Mouse (Mus musculus) limb, embryonic 10.5 days (tissue): ENCODE results near the gene Pdxk. TPM values are rescaled to one million over a fixed set of nuclear protein-coding genes. Genes with fewer than 3 reads are reported as not detected.
"Not testable (repeated sequence)": the region's sequence is repeated elsewhere in the genome, so short reads cannot be mapped to it uniquely, and the experiment has no call there.

Experiments used
- DNase-seq: peaks from one replicate; pipeline ENCODE4 v3.0.0-alpha.2; 2017; ENCODE audit warnings: low spot score
- H3K27ac ChIP-seq: fragments of 300-500 bp; sonication (generic); 2 replicates; pipeline ENCODE4 v1.5.1; 2016; ENCODE audit warnings: mild to moderate bottlenecking
- H3K27me3 ChIP-seq: fragments of 300-500 bp; sonication (generic); 2 replicates; pipeline ENCODE4 v1.6.1; 2016; ENCODE audit warnings: low read depth, mild to moderate bottlenecking; ENCODE audit not compliant: poor library complexity, severe bottlenecking
- H3K36me3 ChIP-seq: fragments of 300-500 bp; sonication (generic); 2 replicates; pipeline ENCODE4 v1.6.1; 2016; ENCODE audit warnings: mild to moderate bottlenecking, moderate library complexity
- H3K4me1 ChIP-seq: fragments of 300-500 bp; sonication (generic); 2 replicates; pipeline ENCODE4 v1.6.1; 2016
- H3K4me3 ChIP-seq: fragments of 300-500 bp; sonication (generic); 2 replicates; pipeline ENCODE4 v1.5.1; 2016; ENCODE audit warnings: mild to moderate bottlenecking, moderate library complexity
- H3K9me3 ChIP-seq: fragments of 300-500 bp; sonication (generic); replicated peaks from 2 replicates; pipeline ENCODE4 v1.6.1; 2016; ENCODE audit warnings: mild to moderate bottlenecking
- WGBS: fragments of 180-500 bp; shearing (Covaris S2); methylation state at CpG from one replicate; pipeline ENCODE4 v1.1.7; 2016; 5-methylcytosine and 5-hydroxymethylcytosine counted together
- polyA plus RNA-seq: library from polyadenylated mRNA; unstranded; fragments of >200 nt; fragmentation: Nextera tagmentation; extraction: Ambion mirVana; gene quantifications from 2 replicates; pipeline ENCODE4 v1.2.1, GENCODE M21; 2016

The Pdxk gene
- 11.7 and 11.8 TPM in 2 replicates for polyA plus RNA-seq

DNA sequence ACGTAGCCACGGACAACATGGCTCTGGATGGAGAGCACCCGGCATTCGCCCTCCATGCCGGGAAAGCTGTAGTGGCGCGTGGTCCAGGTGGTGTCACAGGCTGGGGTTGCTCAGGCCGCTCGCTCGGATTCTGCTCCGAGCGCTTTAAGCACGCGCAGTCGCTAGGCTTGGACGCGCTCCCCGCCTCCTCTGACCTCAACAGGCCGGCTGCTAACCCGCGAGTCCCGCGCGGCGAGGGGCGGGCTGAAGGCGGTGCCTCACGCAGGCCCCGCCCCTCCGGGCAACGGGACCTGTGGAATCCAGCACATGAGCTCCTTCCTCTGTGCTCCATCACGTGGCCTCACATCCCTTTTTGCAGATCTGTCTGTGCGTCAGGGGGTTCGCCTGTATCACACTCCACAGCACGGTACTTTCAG lies at the start of gene Pdxk:
TSS of gene Pdxk (minus strand) at position 184 of the 416 bp plus-strand sequence.
- H3K36me3 ChIP-seq, result no peaks in the 10 kb centered on the region
- WGBS, result under 1% methylated on average over 35 of the region's 35 CpGs
- H3K4me3 ChIP-seq, result peak within 1 kb of the TSS; percentile 74
- peak within 1 kb of the TSS; percentile 79 for H3K27ac ChIP-seq
- no peaks in the 10 kb centered on the region for H3K9me3 ChIP-seq
- DNase-seq, result peak; percentile 91
- peaks cover 42% of the 10 kb centered on the region for H3K4me1 ChIP-seq
- peaks cover 7% of the 10 kb centered on the region; the same call in 1 of the 2 replicates for H3K27me3 ChIP-seq

DNA sequence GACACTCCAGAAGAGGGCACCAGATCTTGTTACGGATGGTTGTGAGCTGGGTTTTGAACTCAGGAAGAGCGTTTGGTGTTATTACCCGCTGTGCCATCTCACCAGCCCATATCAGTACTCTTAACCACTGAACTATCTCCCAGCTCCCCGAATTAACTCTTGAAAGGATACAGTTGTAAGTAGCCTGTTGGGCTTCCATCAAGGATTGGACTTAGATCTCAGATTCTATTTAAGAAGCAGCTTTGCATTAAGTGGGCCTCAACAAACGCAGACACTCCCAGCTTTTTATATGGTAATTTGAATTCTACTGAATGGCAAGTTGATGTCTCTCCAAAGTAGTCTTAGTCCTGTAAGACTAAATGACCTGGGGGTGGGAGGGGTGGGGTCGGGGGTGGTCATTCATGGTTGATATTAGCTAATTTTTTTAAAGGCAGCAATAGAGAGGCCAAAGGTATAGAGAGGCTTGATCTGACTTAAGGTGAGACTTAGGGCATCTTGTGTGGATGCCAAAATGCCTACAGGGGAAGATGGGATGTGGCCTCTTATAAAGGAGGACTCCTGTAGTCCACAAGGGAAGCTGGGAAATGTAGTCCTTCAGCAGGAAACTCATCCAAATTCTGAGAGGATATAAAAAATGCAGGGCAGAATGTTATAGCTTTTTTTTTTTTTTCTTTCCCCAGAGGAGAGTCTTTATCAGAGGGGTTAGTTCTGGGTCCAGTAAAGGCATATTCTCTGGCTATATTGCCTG lies 38.4 kb upstream of the Pdxk start:
- Histone ChIP-seq H3K27me3 (no peaks in the 10 kb centered on the region), H3K4me3 (no peak overlapping the region), H3K4me1 (no peaks in the 10 kb centered on the region), H3K27ac (no peak overlapping the region), H3K9me3 (no peaks in the 10 kb centered on the region), H3K36me3 (no peaks in the 10 kb centered on the region)
- 83% methylated on average over 6 of the region's 6 CpGs for WGBS
- no peak for DNase-seq

DNA sequence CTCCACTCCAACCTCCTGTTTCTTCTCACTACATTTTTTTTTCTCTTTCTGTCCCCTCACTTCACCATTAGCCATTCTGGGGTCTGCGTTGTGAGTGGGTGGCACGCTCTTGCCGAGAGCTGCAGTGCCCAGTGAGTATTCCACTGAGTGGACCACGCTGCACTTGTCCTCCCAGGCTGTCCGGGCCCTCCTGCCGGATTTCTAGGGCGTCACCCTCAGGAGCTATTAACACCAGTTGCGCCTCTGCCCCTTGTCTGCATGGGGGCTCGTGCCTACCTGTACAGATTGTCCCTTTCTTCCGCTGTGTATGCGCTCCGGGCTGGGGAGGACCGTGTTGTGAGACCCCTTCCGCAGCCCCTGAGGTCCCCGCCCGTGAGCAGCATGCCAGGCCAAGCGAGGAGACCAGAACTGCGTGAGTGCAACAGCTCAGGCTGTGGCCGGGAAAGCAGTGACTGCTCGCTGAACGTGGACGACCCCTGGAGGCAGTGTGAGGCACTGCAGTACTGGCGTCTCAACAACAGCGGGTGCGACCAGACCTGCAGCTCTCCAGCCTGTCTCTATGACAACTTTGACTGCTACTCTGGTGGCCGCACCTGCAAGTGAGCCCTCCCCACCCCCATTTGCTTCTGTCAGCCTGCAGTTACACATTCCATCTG lies 22.8 kb upstream of the Pdxk start:
- Histone ChIP-seq H3K4me1 (peaks cover 4% of the 10 kb centered on the region), H3K9me3 (no peaks in the 10 kb centered on the region), H3K36me3 (no peaks in the 10 kb centered on the region), H3K27me3 (peaks cover 33% of the 10 kb centered on the region), H3K4me3 (peak overlapping the region; percentile 40), H3K27ac (no peak overlapping the region)
- peak; percentile 87 for DNase-seq
- 9% methylated on average over 26 of the region's 26 CpGs for WGBS

DNA sequence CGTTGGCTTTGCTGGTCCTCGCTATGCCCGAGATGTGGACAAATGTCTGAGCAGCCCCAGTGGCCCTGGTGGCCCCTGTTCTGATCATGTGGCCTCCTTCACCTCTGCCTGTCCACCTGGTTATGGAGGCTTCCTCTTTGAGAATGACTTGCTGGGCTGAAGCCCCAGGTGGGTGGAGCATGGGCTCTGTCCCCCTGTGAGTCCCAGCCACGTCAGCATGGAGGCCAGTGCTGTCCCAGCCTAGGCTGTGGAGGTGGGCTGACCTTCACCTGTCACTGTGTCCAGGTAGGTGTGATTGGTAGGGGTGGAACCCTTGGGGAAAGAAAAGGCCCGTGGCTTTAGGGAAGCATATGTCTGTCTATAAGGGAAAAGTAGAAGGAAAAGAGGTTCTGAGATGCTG lies 22.1 kb upstream of the Pdxk start:
- Histone ChIP-seq H3K36me3 (no peaks in the 10 kb centered on the region), H3K4me1 (peaks cover 11% of the 10 kb centered on the region), H3K27me3 (peaks cover 39% of the 10 kb centered on the region), H3K27ac (no peak overlapping the region), H3K4me3 (no peak overlapping the region), H3K9me3 (no peaks in the 10 kb centered on the region)
- no peak for DNase-seq
- WGBS, result 78% methylated on average over 5 of the region's 5 CpGs

GRCm38 (mm10) chr10:78485369-78485768 lies 20.6 kb upstream of the Pdxk start:
- DNase-seq, H3K36me3 ChIP-seq, H3K4me3 ChIP-seq, H3K27ac ChIP-seq, H3K9me3 ChIP-seq: not testable (repeated sequence)
- Histone ChIP-seq H3K4me1 (peaks cover 17% of the 10 kb centered on the region), H3K27me3 (peaks cover 52% of the 10 kb centered on the region)
- WGBS, result 81% methylated on average over 2 of the region's 2 CpGs

DNA sequence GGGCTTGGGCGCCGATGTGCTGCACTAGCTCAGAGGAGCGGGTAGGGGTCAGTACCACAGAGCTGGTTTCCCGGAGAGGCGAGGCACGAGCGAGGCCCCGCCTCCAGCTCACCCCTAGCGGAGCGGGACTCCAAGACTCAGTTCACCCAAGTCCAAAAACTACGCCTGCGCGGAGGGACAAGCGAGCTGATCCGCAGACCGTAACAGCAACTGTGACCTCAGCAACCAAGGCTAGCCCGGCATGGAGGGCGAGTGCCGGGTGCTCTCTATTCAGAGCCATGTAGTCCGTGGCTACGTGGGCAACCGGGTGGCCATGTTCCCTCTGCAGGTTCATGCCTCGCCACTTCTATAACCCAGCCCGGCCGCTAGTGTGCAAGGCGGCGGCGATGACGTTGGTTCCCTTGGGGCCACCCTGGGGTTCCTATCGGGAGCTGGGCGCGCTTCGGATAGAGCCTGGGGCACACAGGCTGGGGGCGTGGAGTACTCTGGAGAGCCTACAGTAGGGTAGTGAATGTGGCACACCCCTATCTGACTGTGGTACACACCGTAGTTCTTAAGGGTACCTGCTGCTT lies 17.2 kb upstream of the Pdxk start:
- peaks cover 48% of the 10 kb centered on the region for H3K27me3 ChIP-seq
- no peaks in the 10 kb centered on the region for H3K9me3 ChIP-seq
- WGBS, result 1% methylated on average over 35 of the region's 35 CpGs
- H3K4me1 ChIP-seq, result peaks cover 13% of the 10 kb centered on the region
- H3K36me3 ChIP-seq, result no peaks in the 10 kb centered on the region
- peak overlapping the region; percentile 68 for H3K27ac ChIP-seq
- peak overlapping the region; percentile 60 for H3K4me3 ChIP-seq
- DNase-seq, result peak; percentile 81

- peak overlapping the region; percentile 68; the same call in 1 of the 2 replicates for H3K27ac ChIP-seq
- no peaks in the 10 kb centered on the region for H3K9me3 ChIP-seq
- no peak for DNase-seq
- peaks cover 41% of the 10 kb centered on the region for H3K27me3 ChIP-seq
- H3K36me3 ChIP-seq, result no peaks in the 10 kb centered on the region
- peaks cover 13% of the 10 kb centered on the region for H3K4me1 ChIP-seq
- WGBS, result 39% methylated on average over 21 of the region's 21 CpGs
- H3K4me3 ChIP-seq, result peak overlapping the region; percentile 60
These were observed 16.5 kb upstream of the Pdxk start for GRCm38 (mm10) chr10:78480954-78481927.

DNA sequence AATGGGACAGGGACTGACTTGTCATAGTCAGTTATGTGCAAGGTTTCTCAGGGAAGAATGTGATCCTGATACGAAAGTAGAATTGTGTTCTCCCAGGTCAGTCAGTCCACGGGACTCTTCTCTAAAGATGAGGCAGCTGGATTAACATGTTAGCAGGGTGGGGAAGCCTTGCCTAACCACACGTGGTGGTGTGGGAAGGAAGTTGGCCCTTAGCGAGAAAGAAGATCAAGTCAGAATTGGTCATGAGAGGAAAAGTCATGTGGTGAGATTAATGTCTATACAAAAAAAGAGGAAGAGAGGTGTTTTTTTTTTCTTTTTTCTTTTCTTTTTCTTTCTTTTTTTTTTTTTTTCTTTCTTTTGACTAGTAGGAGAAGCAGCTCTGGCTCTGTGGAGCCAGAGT lies 12.0 kb upstream of the Pdxk start:
- H3K36me3 ChIP-seq, result no peaks in the 10 kb centered on the region
- WGBS, result 81% methylated on average over 4 of the region's 4 CpGs
- no peak for DNase-seq

GRCm38 (mm10) chr10:78474759-78475158 lies 10.0 kb upstream of the Pdxk start:
- Histone ChIP-seq H3K27ac (no peak overlapping the region), H3K36me3 (no peaks in the 10 kb centered on the region), H3K27me3 (no peaks in the 10 kb centered on the region), H3K9me3 (no peaks in the 10 kb centered on the region), H3K4me1 (no peaks in the 10 kb centered on the region; the same call in 1 of the 2 replicates), H3K4me3 (no peak overlapping the region)
- 82% methylated on average over 8 of the region's 8 CpGs for WGBS
- no peak for DNase-seq

More for the DNA sequence above, 12.0 kb upstream of the Pdxk start:
- no peak overlapping the region for H3K27ac ChIP-seq
- H3K9me3 ChIP-seq, result no peaks in the 10 kb centered on the region
- peaks cover 6% of the 10 kb centered on the region for H3K4me1 ChIP-seq
- no peak overlapping the region for H3K4me3 ChIP-seq
- peaks cover 14% of the 10 kb centered on the region for H3K27me3 ChIP-seq

GRCm38 (mm10) chr10:78473434-78473833 lies 8.7 kb upstream of the Pdxk start:
- Histone ChIP-seq H3K27me3 (no peaks in the 10 kb centered on the region), H3K9me3 (no peaks in the 10 kb centered on the region), H3K36me3 (no peaks in the 10 kb centered on the region), H3K4me3 (no peak overlapping the region), H3K27ac (no peak overlapping the region), H3K4me1 (peaks cover 2% of the 10 kb centered on the region)
- DNase-seq, result no peak
- 69% methylated on average over 5 of the region's 5 CpGs for WGBS

- Histone ChIP-seq H3K4me1 (peaks cover 12% of the 10 kb centered on the region), H3K27ac (no peak overlapping the region), H3K4me3 (no peak overlapping the region), H3K9me3 (no peaks in the 10 kb centered on the region), H3K36me3 (no peaks in the 10 kb centered on the region), H3K27me3 (no peaks in the 10 kb centered on the region)
- DNase-seq, result no peak
- 86% methylated on average over 3 of the region's 3 CpGs for WGBS
These were observed 7.3 kb upstream of the Pdxk start for GRCm38 (mm10) chr10:78472046-78472445.

- H3K36me3 ChIP-seq, result no peaks in the 10 kb centered on the region
- no peak overlapping the region for H3K4me3 ChIP-seq
- H3K27me3 ChIP-seq, result no peaks in the 10 kb centered on the region
- whole genome bisulfite sequencing, result 70% methylated on average over 15 of the region's 15 CpGs
- H3K4me1 ChIP-seq, result peaks cover 16% of the 10 kb centered on the region
- H3K27ac ChIP-seq, result no peak overlapping the region
- DNase-seq, result no peak
- no peaks in the 10 kb centered on the region for H3K9me3 ChIP-seq
These were observed 6.0 kb upstream of the Pdxk start for GRCm38 (mm10) chr10:78470582-78471313.
